Mouse (Mus musculus): ENCODE results near the gene Cep68. TPM values are rescaled to one million over a fixed set of nuclear protein-coding genes. Genes with fewer than 3 reads are reported as not detected.
"Not testable (repeated sequence)": the region's sequence is repeated elsewhere in the genome, so short reads cannot be mapped to it uniquely, and the experiment has no call there.

Gene Cep68
- total RNA-seq, 2 experiments from 2014 or later, result 24.7 to 31.2 TPM

GRCm38 (mm10) chr11:20242366-20243056 is 6.7 kb downstream of the Cep68 start:
- DNase-seq, result no peak

DNA sequence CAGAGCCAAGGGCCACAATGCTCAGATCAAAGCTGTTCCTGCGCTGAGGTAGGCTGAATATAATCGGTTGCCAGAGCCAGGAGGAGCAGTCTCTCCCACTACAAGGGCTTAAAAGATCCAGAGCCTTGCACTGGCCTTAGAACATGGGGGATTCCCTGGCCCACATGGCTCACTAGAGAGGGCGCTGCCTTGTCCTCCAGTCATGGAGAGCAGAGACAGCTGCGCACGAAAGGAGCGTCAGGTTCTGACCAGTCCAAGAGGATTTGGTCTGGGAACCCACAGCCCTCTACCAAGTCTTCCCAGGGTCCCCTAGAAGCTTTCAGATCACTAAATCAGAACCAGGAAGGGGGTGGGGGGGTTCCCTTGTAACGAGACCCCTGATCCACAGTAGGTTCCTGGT is 7.9 kb downstream of the Cep68 start:
- no peak for DNase-seq

DNA sequence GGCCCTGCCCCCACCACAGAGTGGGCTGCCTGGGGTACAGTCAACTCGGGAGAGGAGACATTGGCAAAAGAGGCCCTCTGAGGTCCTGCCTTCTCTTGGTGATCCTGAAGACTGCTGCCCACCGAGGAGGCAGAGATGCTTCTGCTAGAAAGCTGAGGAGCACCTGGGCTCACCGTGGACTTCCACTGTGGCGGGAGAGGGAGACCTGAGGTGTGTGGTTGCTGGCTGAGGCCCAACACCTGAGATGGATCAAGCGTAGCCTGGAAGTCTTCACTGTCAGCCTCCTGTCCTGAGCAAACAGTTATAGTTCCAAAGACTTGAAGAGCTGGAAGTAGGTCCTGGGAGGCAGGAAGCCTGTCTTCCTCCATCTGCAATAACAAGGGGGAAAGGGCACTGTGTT is 8.9 kb downstream of the Cep68 start:
- DNase-seq, result no peak

DNA sequence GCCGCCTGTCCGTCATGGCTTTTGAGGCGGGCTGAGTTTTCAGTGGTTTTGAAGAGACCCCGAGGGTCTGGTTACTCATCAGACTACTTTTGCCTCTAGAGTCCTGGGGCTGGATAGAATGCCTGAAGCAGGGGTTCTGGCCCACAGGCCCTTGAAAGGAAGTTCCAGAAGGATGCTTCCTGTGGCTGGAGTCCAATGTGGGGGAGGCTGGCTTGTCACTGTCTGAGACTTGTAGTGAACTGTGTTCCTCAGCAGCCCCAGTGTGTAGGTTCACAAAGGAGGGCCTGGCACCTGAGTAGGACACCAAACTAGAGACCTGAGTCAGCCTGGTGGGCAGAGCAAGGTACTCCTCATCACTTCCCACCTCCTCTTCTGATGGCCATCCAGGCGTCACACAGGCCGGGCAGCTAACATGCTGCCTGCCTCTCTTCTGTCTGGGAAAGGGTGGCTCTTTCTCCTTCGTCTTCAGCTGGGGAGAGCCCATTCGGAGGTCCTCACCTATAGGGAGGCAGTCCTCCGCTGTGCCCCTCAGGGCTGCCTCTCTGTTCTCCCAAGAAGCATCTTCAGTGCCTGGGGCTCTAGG is 9.9 kb downstream of the Cep68 start:
- DNase-seq, result no peak

DNA sequence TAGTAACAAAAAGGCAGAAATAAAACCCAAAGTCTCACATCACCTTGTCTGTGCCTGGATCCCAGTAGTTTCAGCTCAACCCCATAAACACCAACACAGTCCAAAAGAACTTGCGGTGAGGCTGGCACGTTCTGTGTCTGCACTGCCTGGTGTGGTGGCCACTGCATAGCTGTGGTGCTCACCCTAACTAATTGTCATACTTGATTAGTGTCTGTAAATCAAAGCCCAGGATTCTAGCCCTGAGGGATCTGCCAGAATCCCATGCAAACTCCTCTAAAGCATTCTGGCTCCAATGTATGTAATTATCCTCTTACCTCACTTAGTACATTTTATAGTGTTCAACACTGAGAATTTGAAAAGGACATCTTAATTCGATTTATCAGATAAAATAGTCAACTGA is 11.3 kb downstream of the Cep68 start:
- no peak for DNase-seq

GRCm38 (mm10) chr11:20237018-20237417 is 12.2 kb downstream of the Cep68 start:
- DNase-seq, result no peak

- DNase-seq, result no peak
Measured at GRCm38 (mm10) chr11:20234233-20234632, 15.0 kb downstream of the Cep68 start.

GRCm38 (mm10) chr11:20232016-20232755 is 17.0 kb downstream of the Cep68 start:
- DNase-seq, result no peak

DNA sequence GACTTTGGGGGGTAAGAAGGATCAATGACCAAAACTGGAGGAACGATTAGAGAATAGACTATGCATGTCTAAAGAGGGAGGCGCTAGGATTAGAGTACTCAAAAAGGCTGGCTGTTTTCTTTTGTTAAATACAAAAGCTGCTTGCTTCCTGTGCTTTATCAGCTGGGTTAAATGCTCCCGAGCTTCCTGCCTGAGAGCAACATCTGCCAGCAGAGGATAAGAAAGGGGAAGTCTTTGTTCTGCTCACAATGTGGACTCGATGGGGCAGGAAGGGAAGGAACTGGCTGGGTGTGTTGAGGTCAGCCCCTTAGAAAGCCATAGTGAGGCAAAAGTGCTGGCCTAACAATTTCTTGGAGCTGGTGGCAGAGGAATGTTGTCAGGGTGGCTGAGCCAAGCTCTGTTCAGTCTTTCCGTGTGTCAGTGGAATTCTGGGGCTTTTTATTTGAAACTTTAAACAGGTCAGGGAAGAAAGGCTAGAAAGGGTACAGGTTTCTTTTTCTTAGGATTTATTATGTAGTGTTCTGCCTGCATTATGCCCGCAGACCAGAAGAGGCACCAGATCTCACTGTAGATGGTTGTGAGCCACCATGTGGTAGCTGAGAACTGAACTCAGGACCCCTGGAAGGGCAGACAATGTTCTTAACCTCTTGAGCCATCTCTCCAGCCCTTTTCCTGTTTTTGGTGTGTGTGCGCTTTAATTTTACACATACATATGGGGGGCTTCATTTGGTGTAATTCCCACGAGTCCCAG is 17.9 kb downstream of the Cep68 start:
- no peak for DNase-seq

DNA sequence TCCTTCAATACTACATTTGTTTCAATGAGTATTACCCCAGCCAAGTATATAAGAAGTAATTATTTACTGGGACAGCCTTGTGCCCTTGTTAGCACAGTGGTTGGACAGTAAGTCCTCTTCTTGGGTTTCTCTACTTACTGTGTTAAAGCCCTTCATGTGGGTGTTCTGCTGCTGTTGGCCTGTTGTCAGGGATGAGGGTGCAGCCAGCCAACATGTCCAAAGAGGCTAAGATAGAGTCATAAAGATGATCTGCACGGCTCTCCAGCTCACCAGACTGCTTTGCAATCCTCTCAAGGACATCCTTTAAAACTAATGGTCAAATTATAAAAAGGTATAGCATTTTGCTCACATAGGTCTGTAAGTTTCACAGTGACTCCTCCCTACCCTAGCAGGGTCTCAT is 18.9 kb downstream of the Cep68 start:
- DNase-seq, result no peak

DNA sequence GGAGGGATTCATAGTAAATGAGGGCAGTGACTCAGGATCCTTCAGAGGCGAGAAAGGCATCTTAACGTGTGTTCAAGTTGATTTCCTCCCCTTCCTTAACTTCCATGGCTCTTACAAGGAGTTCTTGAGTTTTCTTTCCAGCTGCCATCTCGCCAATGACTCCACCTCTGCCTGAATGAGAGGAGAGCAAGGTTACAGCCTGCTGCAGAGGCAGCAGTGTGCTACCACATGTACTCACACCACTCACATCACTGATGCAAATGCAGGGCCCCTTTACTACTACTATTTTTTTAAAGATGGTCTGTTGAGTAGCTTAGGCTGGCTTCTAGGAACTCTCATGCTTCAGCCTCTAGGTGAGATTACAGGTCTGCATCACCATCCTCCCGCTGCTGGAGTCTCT is 19.9 kb downstream of the Cep68 start:
- DNase-seq, result no peak

GRCm38 (mm10) chr11:20228666-20229065 is 20.6 kb downstream of the Cep68 start:
- DNase-seq, result no peak

- no peak for DNase-seq
Measured at GRCm38 (mm10) chr11:20225938-20226337, 23.3 kb downstream of the Cep68 start.

GRCm38 (mm10) chr11:20224196-20224595 is 25.0 kb downstream of the Cep68 start:
- no peak for DNase-seq

GRCm38 (mm10) chr11:20221671-20222070 is 27.6 kb downstream of the Cep68 start:
- not testable (repeated sequence) for DNase-seq

GRCm38 (mm10) chr11:20217227-20217626 is 32.0 kb downstream of the Cep68 start:
- DNase-seq, result no peak

GRCm38 (mm10) chr11:20216415-20216814 is 32.8 kb downstream of the Cep68 start:
- DNase-seq, result no peak

- no peak for DNase-seq
Measured at GRCm38 (mm10) chr11:20214779-20215178, 34.5 kb downstream of the Cep68 start.

GRCm38 (mm10) chr11:20211838-20212237 is 37.4 kb downstream of the Cep68 start:
- DNase-seq, result no peak

DNA sequence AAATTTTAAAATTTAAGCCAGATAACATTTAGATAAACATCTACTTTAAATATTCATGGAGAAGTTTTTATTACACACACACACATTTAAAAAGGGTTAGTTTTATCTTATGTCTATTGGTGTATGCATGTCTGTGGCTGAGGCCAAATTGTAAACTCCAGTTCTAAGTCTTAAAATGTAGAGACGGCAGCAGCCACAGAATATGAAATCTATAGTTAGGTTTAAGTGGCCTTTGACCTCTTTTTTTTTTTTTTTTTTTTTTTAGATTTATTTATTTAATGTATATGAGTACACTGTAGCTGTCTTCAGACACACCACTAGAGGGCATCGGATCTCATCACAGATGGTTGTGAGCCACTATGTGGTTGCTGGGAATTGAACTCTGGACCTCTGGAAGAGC is 41.6 kb downstream of the Cep68 start:
- no peak for DNase-seq

DNA sequence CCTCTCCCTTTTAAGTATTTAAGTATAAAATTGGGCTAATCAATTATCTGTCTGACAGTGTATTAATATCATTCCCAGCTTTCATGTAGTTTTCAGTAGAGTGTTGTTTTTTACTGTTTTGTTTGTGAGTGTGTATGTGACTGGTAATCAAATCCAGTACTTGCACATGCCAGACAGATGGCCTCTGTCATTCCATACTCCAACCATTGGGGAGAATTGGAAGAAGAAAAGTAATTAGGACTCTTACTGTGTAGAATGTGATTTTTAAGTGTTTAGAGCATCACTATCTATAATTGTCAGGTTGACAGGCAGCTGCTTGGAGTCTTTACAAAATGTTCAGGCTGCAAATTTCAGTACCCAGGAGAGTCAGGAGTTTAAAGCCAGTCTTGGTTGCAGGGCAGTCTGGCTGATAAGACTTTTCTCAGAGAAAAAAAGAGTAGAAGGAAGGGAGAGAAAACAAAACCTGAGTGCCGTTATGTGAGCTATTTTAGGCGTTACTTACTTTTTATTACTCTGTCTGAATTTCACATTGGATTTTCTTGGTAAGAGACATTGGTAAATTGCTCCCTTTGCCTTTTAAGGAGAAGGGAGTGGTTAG is 42.5 kb downstream of the Cep68 start:
- DNase-seq, result no peak

GRCm38 (mm10) chr11:20205538-20205937 is 43.7 kb downstream of the Cep68 start:
- DNase-seq, result no peak

Data from gastrocnemius, postnatal 10 days (tissue).